Mouse (Mus musculus): Measurements from ENCODE around the gene Foxp1. TPM values are rescaled to one million over a fixed set of nuclear protein-coding genes. Genes with fewer than 3 reads are reported as not detected.

The Foxp1 gene
- polyA plus RNA-seq, 2 experiments, result 101 to 166 TPM

- H3K9ac ChIP-seq (ENCODE audit: low read depth, low read length, severe bottlenecking), result no peak overlapping the region
- peaks cover 32% of the 10 kb centered on the region for H3K4me1 ChIP-seq (ENCODE audit: control insufficient read depth, insufficient read depth, low read length)
- H3K4me3 ChIP-seq (replicated peaks; ENCODE audit: low read length), result no peak overlapping the region
- no peaks in the 10 kb centered on the region for H3K36me3 ChIP-seq (ENCODE audit: control insufficient read depth, insufficient read depth, low read length)
- TF ChIP-seq POLR2A (IDR thresholded peaks at IDR 0.05; ENCODE audit: borderline replicate concordance, extremely low read depth, insufficient read depth, insufficient read length), result no peak
- no peak for DNase-seq (ENCODE audit: low spot score)
- no peak for ATAC-seq (ENCODE audit: low FRiP score, low read depth)
- H3K27ac ChIP-seq (replicated peaks; ENCODE audit: low read depth, low read length), result no peak overlapping the region
- 51% methylated on average over 4 of the region's 4 CpGs for WGBS
- H3K4me2 ChIP-seq (replicated peaks; ENCODE audit: low read depth, low read length, severe bottlenecking), result no peak overlapping the region
- H3K27me3 ChIP-seq (ENCODE audit: control insufficient read depth, insufficient read depth, low read length), result no peaks in the 10 kb centered on the region
- no peaks in the 10 kb centered on the region for H3K9me3 ChIP-seq (ENCODE audit: control insufficient read depth, low read length)
Observed at GRCm38 (mm10) chr6:99261737-99262130, 260.8 kb downstream of the Foxp1 start.

- H3K9ac ChIP-seq (ENCODE audit: low read depth, low read length, severe bottlenecking), result no peak overlapping the region
- no peak for DNase-seq (ENCODE audit: low spot score)
Observed at GRCm38 (mm10) chr6:99260941-99261736, 261.4 kb downstream of the Foxp1 start.

GRCm38 (mm10) chr6:99258346-99258745 is 264.2 kb downstream of the Foxp1 start:
- WGBS, result 78% methylated on average over 5 of the region's 5 CpGs
- Histone ChIP-seq H3K27me3 (ENCODE audit: control insufficient read depth, insufficient read depth, low read length) (no peaks in the 10 kb centered on the region), H3K36me3 (ENCODE audit: control insufficient read depth, insufficient read depth, low read length) (no peaks in the 10 kb centered on the region), H3K9ac (ENCODE audit: low read depth, low read length, severe bottlenecking) (no peak overlapping the region), H3K4me3 (replicated peaks; ENCODE audit: low read length) (no peak overlapping the region), H3K4me2 (replicated peaks; ENCODE audit: low read depth, low read length, severe bottlenecking) (no peak overlapping the region), H3K27ac (replicated peaks; ENCODE audit: low read depth, low read length) (no peak overlapping the region), H3K9me3 (ENCODE audit: control insufficient read depth, low read length) (no peaks in the 10 kb centered on the region), H3K4me1 (ENCODE audit: control insufficient read depth, insufficient read depth, low read length) (peaks cover 7% of the 10 kb centered on the region)
- DNase-seq (ENCODE audit: low spot score), result no peak
- no peak for ATAC-seq (ENCODE audit: low FRiP score, low read depth)
- no peak for TF ChIP-seq POLR2A (IDR thresholded peaks at IDR 0.05; ENCODE audit: borderline replicate concordance, extremely low read depth, insufficient read depth, insufficient read length)

More at GRCm38 (mm10) chr6:99260941-99261736, 261.4 kb downstream of the Foxp1 start:
- Histone ChIP-seq H3K4me1 (ENCODE audit: control insufficient read depth, insufficient read depth, low read length) (peaks cover 26% of the 10 kb centered on the region), H3K4me2 (replicated peaks; ENCODE audit: low read depth, low read length, severe bottlenecking) (no peak overlapping the region), H3K27ac (replicated peaks; ENCODE audit: low read depth, low read length) (no peak overlapping the region), H3K36me3 (ENCODE audit: control insufficient read depth, insufficient read depth, low read length) (no peaks in the 10 kb centered on the region), H3K4me3 (replicated peaks; ENCODE audit: low read length) (no peak overlapping the region), H3K9me3 (ENCODE audit: control insufficient read depth, low read length) (no peaks in the 10 kb centered on the region), H3K27me3 (ENCODE audit: control insufficient read depth, insufficient read depth, low read length) (no peaks in the 10 kb centered on the region)
- no peak for TF ChIP-seq POLR2A (IDR thresholded peaks at IDR 0.05; ENCODE audit: borderline replicate concordance, extremely low read depth, insufficient read depth, insufficient read length)
- WGBS, result 61% methylated on average over 11 of the region's 11 CpGs
- no peak for ATAC-seq (ENCODE audit: low FRiP score, low read depth)

- Histone ChIP-seq H3K9ac (ENCODE audit: low read depth, low read length, severe bottlenecking) (no peak overlapping the region), H3K4me3 (replicated peaks; ENCODE audit: low read length) (no peak overlapping the region), H3K9me3 (ENCODE audit: control insufficient read depth, low read length) (no peaks in the 10 kb centered on the region), H3K4me2 (replicated peaks; ENCODE audit: low read depth, low read length, severe bottlenecking) (no peak overlapping the region), H3K27me3 (ENCODE audit: control insufficient read depth, insufficient read depth, low read length) (no peaks in the 10 kb centered on the region), H3K27ac (replicated peaks; ENCODE audit: low read depth, low read length) (no peak overlapping the region), H3K36me3 (ENCODE audit: control insufficient read depth, insufficient read depth, low read length) (no peaks in the 10 kb centered on the region), H3K4me1 (ENCODE audit: control insufficient read depth, insufficient read depth, low read length) (peaks cover under 1% of the 10 kb centered on the region; the same call in 1 of the 2 replicates)
- ATAC-seq (ENCODE audit: low FRiP score, low read depth), result no peak
- 87% methylated on average over 2 of the region's 2 CpGs for WGBS
- no peak for TF ChIP-seq POLR2A (IDR thresholded peaks at IDR 0.05; ENCODE audit: borderline replicate concordance, extremely low read depth, insufficient read depth, insufficient read length)
- DNase-seq (ENCODE audit: low spot score), result no peak
Observed at GRCm38 (mm10) chr6:99257676-99258075, 264.8 kb downstream of the Foxp1 start.

GRCm38 (mm10) chr6:99253331-99253730 is 269.2 kb downstream of the Foxp1 start:
- Histone ChIP-seq H3K9me3 (ENCODE audit: control insufficient read depth, low read length) (no peaks in the 10 kb centered on the region), H3K27ac (replicated peaks; ENCODE audit: low read depth, low read length) (no peak overlapping the region), H3K36me3 (ENCODE audit: control insufficient read depth, insufficient read depth, low read length) (no peaks in the 10 kb centered on the region), H3K4me2 (replicated peaks; ENCODE audit: low read depth, low read length, severe bottlenecking) (no peak overlapping the region), H3K4me3 (replicated peaks; ENCODE audit: low read length) (no peak overlapping the region), H3K27me3 (ENCODE audit: control insufficient read depth, insufficient read depth, low read length) (no peaks in the 10 kb centered on the region), H3K4me1 (ENCODE audit: control insufficient read depth, insufficient read depth, low read length) (no peaks in the 10 kb centered on the region), H3K9ac (ENCODE audit: low read depth, low read length, severe bottlenecking) (no peak overlapping the region)
- DNase-seq (ENCODE audit: low spot score), result no peak
- no peak for TF ChIP-seq POLR2A (IDR thresholded peaks at IDR 0.05; ENCODE audit: borderline replicate concordance, extremely low read depth, insufficient read depth, insufficient read length)
- ATAC-seq (ENCODE audit: low FRiP score, low read depth), result no peak
- 82% methylated on average over 8 of the region's 8 CpGs for WGBS
